Mouse (Mus musculus) limb, embryonic 15.5 days (tissue): ENCODE measurements around the gene Slc35f6. TPM values are rescaled to one million over a fixed set of nuclear protein-coding genes. Genes with fewer than 3 reads are reported as not detected.
"Not testable (repeated sequence)": the region's sequence is repeated elsewhere in the genome, so short reads cannot be mapped to it uniquely, and the experiment has no call there.

Experiments used
- ATAC-seq: fragments of 200-750 bp; cut with Nextera tagmentation; 2 replicates; pipeline ENCODE4 v1.8.0; 2017; ENCODE audit warnings: low read depth, moderate TSS enrichment; ENCODE audit not compliant: insufficient number of reproducible peaks, low FRiP score, low TSS enrichment
- H3K27ac ChIP-seq: fragments of 300-500 bp; sonication (generic); 2 replicates; pipeline ENCODE4 v1.5.1; 2015; ENCODE audit warnings: moderate library complexity, mild to moderate bottlenecking, inconsistent platforms
- H3K27me3 ChIP-seq: fragments of 300-500 bp; sonication (generic); 2 replicates; pipeline ENCODE4 v1.6.1; 2015; ENCODE audit warnings: inconsistent platforms
- H3K36me3 ChIP-seq: fragments of 300-500 bp; sonication (generic); 2 replicates; pipeline ENCODE4 v1.6.1; 2015; ENCODE audit warnings: inconsistent platforms
- H3K4me1 ChIP-seq: fragments of 300-500 bp; sonication (generic); 2 replicates; pipeline ENCODE4 v1.6.1; 2015; ENCODE audit warnings: inconsistent platforms
- H3K4me2 ChIP-seq: fragments of 300-500 bp; sonication (generic); 2 replicates; pipeline ENCODE4 v1.6.1; 2015; ENCODE audit warnings: mild to moderate bottlenecking, inconsistent platforms
- H3K4me3 ChIP-seq: fragments of 300-500 bp; sonication (generic); 2 replicates; pipeline ENCODE4 v1.5.1; 2015; ENCODE audit warnings: mild to moderate bottlenecking, inconsistent platforms
- H3K9ac ChIP-seq: fragments of 300-500 bp; sonication (generic); 2 replicates; pipeline ENCODE4 v1.6.1; 2015; ENCODE audit warnings: inconsistent platforms
- H3K9me3 ChIP-seq: fragments of 300-500 bp; sonication (generic); 2 replicates; pipeline ENCODE4 v1.6.1; 2016; ENCODE audit warnings: inconsistent platforms
- WGBS: fragments of 180-500 bp; shearing (Covaris S2); methylation state at CpG from one replicate; pipeline ENCODE4 v1.1.7; 2015; 5-methylcytosine and 5-hydroxymethylcytosine counted together
- polyA plus RNA-seq: library from polyadenylated mRNA; unstranded; fragments of >200 nt; fragmentation: Nextera tagmentation; extraction: Ambion mirVana; gene quantifications from 2 replicates; pipeline ENCODE4 v1.2.1, GENCODE M21; 2015

The Slc35f6 gene
- polyA plus RNA-seq, 1 experiment from 2014 or later, result 28.5 TPM

DNA sequence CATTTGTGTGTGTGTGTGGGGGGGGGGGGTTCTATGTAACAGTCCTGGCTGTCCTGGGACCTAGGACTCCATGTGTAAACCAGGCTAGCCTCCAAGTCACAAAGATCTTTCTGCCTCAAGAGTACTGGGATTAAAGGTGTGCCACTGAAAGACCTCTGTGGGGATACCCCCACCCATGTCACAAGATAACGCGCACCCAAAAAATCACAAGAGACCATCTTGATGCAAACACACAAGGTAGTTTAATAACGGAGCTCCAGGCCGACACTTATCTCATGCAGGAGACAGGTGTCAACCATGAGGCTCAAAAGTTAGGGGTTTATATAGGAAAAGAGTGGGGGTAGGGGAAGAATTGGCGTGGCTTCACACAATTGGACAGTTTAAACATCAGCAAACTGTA lies 13.1 kb downstream of the Slc35f6 start:
- no peak for ATAC-seq
- Histone ChIP-seq H3K27ac (no peak overlapping the region), H3K9me3 (no peaks in the 10 kb centered on the region), H3K27me3 (no peaks in the 10 kb centered on the region), H3K4me2 (no peak overlapping the region), H3K4me1 (no peaks in the 10 kb centered on the region), H3K36me3 (peaks cover 29% of the 10 kb centered on the region), H3K9ac (no peak overlapping the region), H3K4me3 (no peak overlapping the region)
- WGBS, result 92% methylated on average over 5 of the region's 5 CpGs

DNA sequence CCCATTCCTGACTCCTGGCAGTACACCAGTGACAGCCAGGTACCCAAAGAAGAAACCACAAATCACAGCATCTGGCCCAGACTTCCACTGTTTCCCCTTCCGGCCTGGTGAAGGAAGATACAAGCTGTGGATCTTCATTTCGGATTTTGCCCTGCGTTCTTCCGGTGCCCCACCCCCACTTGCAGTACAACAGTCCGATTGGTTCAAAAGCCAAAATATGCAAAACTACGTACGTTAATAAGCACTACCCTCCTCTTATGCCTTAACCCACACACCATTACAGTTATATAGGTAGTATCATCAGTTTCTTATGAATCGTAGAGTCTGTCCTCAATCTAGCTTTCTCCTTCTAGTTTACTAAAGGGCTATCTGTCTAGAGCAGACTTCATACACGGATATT lies 17.6 kb downstream of the Slc35f6 start:
- WGBS, result 90% methylated on average over 9 of the region's 9 CpGs

DNA sequence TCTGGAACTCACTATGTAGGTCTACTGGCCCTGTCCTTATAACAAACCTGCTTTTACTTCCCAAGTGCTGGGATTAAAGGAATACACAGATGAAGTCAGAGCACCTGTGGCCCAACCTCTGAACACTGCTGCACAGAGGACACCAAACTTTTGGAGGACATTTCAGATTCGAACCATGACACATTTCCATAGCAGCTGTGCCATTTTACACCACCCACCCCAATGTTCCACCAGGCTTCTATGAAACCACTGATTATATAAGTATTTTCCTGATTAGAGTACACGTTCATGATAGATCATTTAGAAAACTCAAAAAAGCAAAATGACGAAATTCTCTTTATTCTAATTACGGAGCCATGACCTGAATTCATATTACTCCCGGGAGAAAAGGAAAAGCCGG lies 18.2 kb downstream of the Slc35f6 start:
- peak overlapping the region; percentile 88 for H3K27ac ChIP-seq
- peaks cover 8% of the 10 kb centered on the region; the same call in 1 of the 2 replicates for H3K36me3 ChIP-seq
- H3K4me3 ChIP-seq, result peak overlapping the region; percentile 74
- no peak for ATAC-seq
- no peaks in the 10 kb centered on the region for H3K9me3 ChIP-seq
- WGBS, result 52% methylated on average over 6 of the region's 6 CpGs
- no peak overlapping the region for H3K9ac ChIP-seq
- peaks cover 19% of the 10 kb centered on the region for H3K4me1 ChIP-seq
- no peaks in the 10 kb centered on the region for H3K27me3 ChIP-seq
- H3K4me2 ChIP-seq, result peak overlapping the region; percentile 72

More for the DNA sequence above, 17.6 kb downstream of the Slc35f6 start:
- H3K4me1 ChIP-seq, result peaks cover 19% of the 10 kb centered on the region
- no peaks in the 10 kb centered on the region for H3K27me3 ChIP-seq
- no peaks in the 10 kb centered on the region for H3K9me3 ChIP-seq
- no peak overlapping the region for H3K27ac ChIP-seq
- no peak for ATAC-seq
- no peak overlapping the region for H3K9ac ChIP-seq
- H3K4me3 ChIP-seq, result no peak overlapping the region
- no peak overlapping the region for H3K4me2 ChIP-seq
- peaks cover 8% of the 10 kb centered on the region; the same call in 1 of the 2 replicates for H3K36me3 ChIP-seq

DNA sequence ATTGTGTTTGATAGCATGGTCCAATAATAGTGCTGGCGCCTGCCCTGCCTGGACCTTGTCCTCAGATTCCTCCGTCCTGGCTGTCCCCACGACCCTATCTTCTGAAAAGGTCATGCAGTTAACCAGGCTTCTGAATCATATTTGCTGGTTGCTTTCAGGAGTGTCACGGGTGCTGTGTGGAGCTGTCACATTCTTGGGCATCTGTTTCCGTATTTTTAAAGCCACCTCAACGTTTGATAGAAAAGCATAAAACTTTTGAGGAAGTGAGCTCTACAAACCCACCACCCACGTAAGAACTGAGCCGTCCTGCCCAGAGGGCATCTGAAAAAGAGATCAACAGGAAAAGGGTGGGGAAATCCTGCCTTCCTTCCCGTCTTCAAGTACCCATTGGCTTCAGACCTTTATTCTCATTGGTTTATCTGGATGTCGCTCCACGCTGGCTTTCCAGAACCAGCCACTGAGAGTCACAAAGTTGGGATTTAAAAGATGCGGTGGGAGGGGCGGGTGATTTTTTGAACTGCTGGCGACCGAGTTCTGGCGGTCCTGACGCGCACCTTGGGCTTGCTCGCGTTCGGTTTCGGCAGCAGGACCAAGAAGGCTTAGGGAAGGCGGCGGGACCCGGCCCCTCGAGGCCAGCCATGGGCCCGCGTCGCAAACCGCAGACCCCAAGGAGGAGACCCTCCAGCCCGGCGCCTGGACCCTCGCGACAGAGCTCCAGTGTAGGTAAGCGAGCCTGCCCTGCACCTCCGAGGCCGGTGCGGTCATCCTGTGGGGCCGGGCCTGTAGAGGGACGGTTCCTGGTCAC lies 18.9 kb downstream of the Slc35f6 start, which contains the start of gene Cenpa:
TSS of gene Cenpa (plus strand) at position 387 of the 805 bp plus-strand sequence.
- Histone ChIP-seq H3K4me2 (peak within 1 kb of the TSS; percentile 72), H3K9me3 (no peaks in the 10 kb centered on the region), H3K27me3 (no peaks in the 10 kb centered on the region), H3K27ac (peak within 1 kb of the TSS; percentile 88), H3K9ac (peak within 1 kb of the TSS; percentile 50), H3K4me3 (peak within 1 kb of the TSS; percentile 74), H3K36me3 (peaks cover 8% of the 10 kb centered on the region; the same call in 1 of the 2 replicates), H3K4me1 (peaks cover 19% of the 10 kb centered on the region)
- WGBS, result under 1% methylated on average over 40 of the region's 40 CpGs
- peak; percentile 91 for ATAC-seq

DNA sequence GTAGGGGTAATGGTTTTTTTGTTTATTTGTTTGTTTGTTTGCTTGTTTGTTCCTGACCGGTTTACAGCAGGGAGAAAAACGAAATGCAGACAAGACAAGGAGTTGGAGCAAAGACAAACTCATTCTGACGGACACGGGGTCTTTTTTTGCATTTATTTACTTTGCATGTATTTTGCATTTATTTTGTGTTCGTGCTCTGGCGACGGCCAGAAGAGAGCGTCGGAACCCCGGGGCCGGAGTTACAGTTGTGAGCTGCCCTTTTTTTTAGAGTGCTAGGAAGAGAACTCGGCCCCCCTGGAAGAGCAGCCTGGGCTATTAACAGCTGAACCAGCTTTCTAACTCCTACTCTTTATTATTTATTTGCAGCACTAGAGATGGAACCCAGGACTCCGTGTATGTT lies 19.5 kb downstream of the Slc35f6 start:
- Histone ChIP-seq H3K36me3 (peaks cover 14% of the 10 kb centered on the region), H3K27me3 (no peaks in the 10 kb centered on the region), H3K27ac (peak overlapping the region; percentile 59; the same call in 1 of the 2 replicates), H3K9ac (peak overlapping the region; percentile 50), H3K4me2 (peak overlapping the region; percentile 72), H3K9me3 (no peaks in the 10 kb centered on the region), H3K4me3 (peak overlapping the region; percentile 74), H3K4me1 (peaks cover 19% of the 10 kb centered on the region)
- under 1% methylated on average over 13 of the region's 13 CpGs for WGBS
- ATAC-seq, result no peak

GRCm38 (mm10) chr5:30667686-30668085 lies 20.0 kb downstream of the Slc35f6 start:
- no peaks in the 10 kb centered on the region for H3K27me3 ChIP-seq
- peak overlapping the region; percentile 50; the same call in 1 of the 2 replicates for H3K9ac ChIP-seq
- ATAC-seq, result no peak
- peak overlapping the region; percentile 72 for H3K4me2 ChIP-seq
- WGBS, result 5% methylated on average over 3 of the region's 3 CpGs
- H3K4me3 ChIP-seq, result peak overlapping the region; percentile 74
- H3K36me3 ChIP-seq, result peaks cover 19% of the 10 kb centered on the region
- H3K27ac ChIP-seq, result no peak overlapping the region
- H3K9me3 ChIP-seq, result no peaks in the 10 kb centered on the region
- peaks cover 19% of the 10 kb centered on the region for H3K4me1 ChIP-seq

DNA sequence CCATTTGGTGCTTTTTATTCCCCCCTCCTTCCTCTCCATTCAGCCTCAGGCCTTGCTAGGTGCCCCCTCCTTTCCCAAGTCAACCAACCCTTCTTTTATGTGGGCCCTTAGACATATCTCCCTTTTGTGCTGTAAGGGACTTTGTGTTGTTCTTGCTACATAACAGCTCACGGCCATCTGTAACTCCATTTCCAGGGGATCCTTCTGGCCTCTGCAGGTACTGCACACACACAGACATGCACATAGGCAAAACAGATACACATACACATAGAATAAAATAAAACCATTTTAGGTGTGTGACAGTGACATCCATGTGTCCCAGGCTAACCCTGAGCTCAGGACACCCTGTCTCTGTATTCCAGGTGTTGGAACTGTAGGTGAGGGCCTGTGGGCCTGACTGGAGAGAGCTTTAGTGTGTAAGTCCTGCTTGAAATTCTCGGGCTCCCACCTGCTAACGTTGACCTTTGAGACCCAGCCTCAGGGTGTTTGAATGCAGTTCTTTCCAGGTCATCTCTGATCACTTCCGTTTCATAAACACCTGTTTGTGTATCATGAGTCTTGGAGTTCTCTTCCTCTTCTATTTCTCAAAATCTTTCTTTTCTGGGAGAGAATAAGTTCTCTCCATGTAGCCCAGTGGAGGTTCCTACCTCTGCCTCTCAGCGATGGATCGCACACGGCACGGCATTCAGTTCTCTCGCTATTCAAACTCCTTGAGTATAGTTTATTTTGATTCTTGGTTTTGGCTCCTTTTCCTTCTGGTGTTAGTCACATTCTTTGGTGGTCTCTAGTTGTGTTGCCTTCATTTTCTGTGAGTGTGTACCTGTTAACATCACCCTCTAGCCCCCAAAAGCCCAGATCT lies 21.1 kb downstream of the Slc35f6 start:
- H3K9me3 ChIP-seq, result no peaks in the 10 kb centered on the region
- peaks cover 19% of the 10 kb centered on the region for H3K4me1 ChIP-seq
- no peak overlapping the region for H3K27ac ChIP-seq
- ATAC-seq, result no peak
- peaks cover 31% of the 10 kb centered on the region for H3K36me3 ChIP-seq
- no peak overlapping the region for H3K4me2 ChIP-seq
- no peak overlapping the region for H3K4me3 ChIP-seq
- no peaks in the 10 kb centered on the region for H3K27me3 ChIP-seq
- WGBS, result 87% methylated on average over 9 of the region's 9 CpGs
- no peak overlapping the region for H3K9ac ChIP-seq

DNA sequence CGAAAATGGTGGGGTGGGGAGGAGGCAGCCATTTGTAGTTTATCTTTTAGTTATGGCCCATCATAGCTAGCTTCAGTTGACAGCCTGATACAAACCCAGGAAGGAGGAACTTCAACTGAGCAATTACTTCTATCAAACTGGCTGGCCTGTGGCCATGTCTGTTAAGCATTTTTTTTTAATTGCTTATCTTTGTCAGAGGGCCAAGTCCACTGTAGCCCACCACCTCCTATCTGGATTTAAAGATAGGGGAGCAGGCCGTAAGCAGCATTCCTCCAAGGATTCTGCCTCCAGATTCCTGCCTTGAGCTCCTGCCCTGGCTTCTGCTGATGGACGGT lies 21.7 kb downstream of the Slc35f6 start:
- no peak for ATAC-seq
- peaks cover 19% of the 10 kb centered on the region for H3K4me1 ChIP-seq
- no peak overlapping the region for H3K9ac ChIP-seq
- peaks cover 36% of the 10 kb centered on the region for H3K36me3 ChIP-seq
- H3K4me2 ChIP-seq, result no peak overlapping the region
- H3K27me3 ChIP-seq, result no peaks in the 10 kb centered on the region
- H3K4me3 ChIP-seq, result no peak overlapping the region
- no peaks in the 10 kb centered on the region for H3K9me3 ChIP-seq
- WGBS, result 90% methylated on average over 3 of the region's 3 CpGs
- H3K27ac ChIP-seq, result no peak overlapping the region

DNA sequence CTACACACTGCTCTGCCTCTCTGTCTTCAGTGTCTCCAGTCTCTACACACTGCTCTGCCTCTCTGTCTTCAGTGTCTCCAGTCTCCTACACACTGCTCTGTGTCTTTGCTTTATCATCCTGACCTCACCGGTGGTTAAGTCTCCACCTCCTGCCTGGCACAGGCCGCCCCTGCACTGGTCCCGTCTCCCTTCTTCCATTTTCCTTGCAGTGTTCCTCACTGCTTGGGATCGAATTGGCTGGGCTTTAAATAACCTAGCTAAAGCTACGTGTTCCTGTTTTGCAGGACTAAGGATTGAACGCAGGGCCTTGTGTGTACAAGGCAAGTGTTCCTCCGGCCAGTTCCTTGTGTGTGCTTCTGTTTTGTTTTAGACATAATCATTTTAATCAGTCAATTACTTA lies 22.4 kb downstream of the Slc35f6 start:
- Histone ChIP-seq H3K27ac (no peak overlapping the region), H3K9me3 (no peaks in the 10 kb centered on the region), H3K27me3 (no peaks in the 10 kb centered on the region), H3K4me1 (peaks cover 19% of the 10 kb centered on the region), H3K4me2 (no peak overlapping the region), H3K36me3 (peaks cover 40% of the 10 kb centered on the region), H3K9ac (no peak overlapping the region), H3K4me3 (no peak overlapping the region)
- WGBS, result 94% methylated on average over 7 of the region's 7 CpGs
- ATAC-seq, result no peak

DNA sequence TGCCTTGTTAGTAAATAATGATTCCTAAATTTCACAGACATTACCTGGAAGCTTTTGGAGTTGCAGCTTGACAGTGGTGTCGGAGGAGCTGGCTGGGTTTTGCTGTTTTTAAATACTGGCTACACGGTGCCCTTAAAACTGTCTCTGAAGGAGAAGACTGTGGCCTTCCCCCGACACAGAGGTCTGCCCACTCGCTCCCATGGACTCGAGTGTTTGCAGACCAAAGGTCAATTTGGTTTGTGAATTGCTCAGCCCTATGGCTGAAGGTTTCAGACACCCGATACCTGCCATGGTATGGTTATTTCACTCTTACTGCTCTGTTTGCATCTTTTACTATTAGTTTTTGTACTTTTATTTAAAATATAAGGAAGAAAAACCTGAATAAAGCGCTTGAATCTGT lies 26.3 kb downstream of the Slc35f6 start:
- no peaks in the 10 kb centered on the region for H3K9me3 ChIP-seq
- no peak overlapping the region for H3K4me3 ChIP-seq
- no peaks in the 10 kb centered on the region for H3K27me3 ChIP-seq
- no peak overlapping the region for H3K4me2 ChIP-seq
- 85% methylated on average over 7 of the region's 7 CpGs for WGBS
- peaks cover under 1% of the 10 kb centered on the region for H3K4me1 ChIP-seq
- ATAC-seq, result no peak
- peaks cover 47% of the 10 kb centered on the region for H3K36me3 ChIP-seq
- H3K9ac ChIP-seq, result no peak overlapping the region
- no peak overlapping the region for H3K27ac ChIP-seq

- 80% methylated on average over 7 of the region's 7 CpGs for WGBS
- Histone ChIP-seq H3K27me3 (no peaks in the 10 kb centered on the region), H3K4me2 (no peak overlapping the region), H3K9ac (no peak overlapping the region), H3K9me3 (no peaks in the 10 kb centered on the region), H3K4me1 (no peaks in the 10 kb centered on the region), H3K27ac (no peak overlapping the region), H3K4me3 (no peak overlapping the region), H3K36me3 (peaks cover 41% of the 10 kb centered on the region)
- ATAC-seq, result no peak
These were observed 29.1 kb downstream of the Slc35f6 start for GRCm38 (mm10) chr5:30676800-30677199.

GRCm38 (mm10) chr5:30678069-30678468 lies 30.3 kb downstream of the Slc35f6 start:
- not testable (repeated sequence) for H3K4me1 ChIP-seq, H3K4me2 ChIP-seq, H3K4me3 ChIP-seq, H3K27me3 ChIP-seq, H3K9ac ChIP-seq, ATAC-seq, H3K27ac ChIP-seq, H3K9me3 ChIP-seq
- 93% methylated on average over 3 of the region's 3 CpGs for WGBS
- peaks cover 28% of the 10 kb centered on the region for H3K36me3 ChIP-seq
